Mouse (Mus musculus) stomach, embryonic 15.5 days (tissue): ENCODE data around the gene Paf1. TPM values are rescaled to one million over a fixed set of nuclear protein-coding genes. Genes with fewer than 3 reads are reported as not detected.
A peak's percentile ranks its signal among the peaks of the same experiment; 100 is the strongest.
"Not testable (repeated sequence)": the region's sequence is repeated elsewhere in the genome, so short reads cannot be mapped to it uniquely, and the experiment has no call there.

Experiments used
- ATAC-seq: fragments of 200-750 bp; cut with Nextera tagmentation; 2 replicates; pipeline ENCODE4 v1.8.0; 2017; ENCODE audit warnings: low read depth, moderate number of reproducible peaks, moderate TSS enrichment; ENCODE audit not compliant: insufficient read depth, low FRiP score
- H3K27ac ChIP-seq: fragments of 300-500 bp; sonication (generic); 2 replicates; pipeline ENCODE4 v1.5.1; 2015; ENCODE audit warnings: mild to moderate bottlenecking, inconsistent platforms
- H3K27me3 ChIP-seq: fragments of 300-500 bp; sonication (generic); replicated peaks from 2 replicates; pipeline ENCODE4 v1.6.1; 2015; ENCODE audit warnings: inconsistent platforms
- H3K36me3 ChIP-seq: fragments of 300-500 bp; sonication (generic); 2 replicates; pipeline ENCODE4 v1.6.1; 2015; ENCODE audit warnings: inconsistent platforms
- H3K4me1 ChIP-seq: fragments of 300-500 bp; sonication (generic); 2 replicates; pipeline ENCODE4 v1.6.1; 2015; ENCODE audit warnings: inconsistent platforms
- H3K4me2 ChIP-seq: fragments of 300-500 bp; sonication (generic); 2 replicates; pipeline ENCODE4 v1.6.1; 2015; ENCODE audit warnings: mild to moderate bottlenecking, inconsistent platforms
- H3K4me3 ChIP-seq: fragments of 300-500 bp; sonication (generic); replicated peaks from 2 replicates; pipeline ENCODE4 v1.5.1; 2015; ENCODE audit warnings: inconsistent platforms
- H3K9ac ChIP-seq: fragments of 300-500 bp; sonication (generic); 2 replicates; pipeline ENCODE4 v1.6.1; 2015; ENCODE audit warnings: inconsistent platforms
- H3K9me3 ChIP-seq: fragments of 300-500 bp; sonication (generic); 2 replicates; pipeline ENCODE4 v1.6.1; 2016; ENCODE audit warnings: inconsistent platforms
- WGBS: fragments of 180-500 bp; shearing (Covaris S2); methylation state at CpG from one replicate; pipeline ENCODE4 v1.1.7; 2015; 5-methylcytosine and 5-hydroxymethylcytosine counted together
- polyA plus RNA-seq: library from polyadenylated mRNA; unstranded; fragments of >200 nt; fragmentation: Nextera tagmentation; extraction: Ambion mirVana; gene quantifications from 2 replicates; pipeline ENCODE4 v1.2.1, GENCODE M21; 2015

The Paf1 gene
- polyA plus RNA-seq, 1 experiment from 2014 or later: 76.5 TPM

GRCm38 (mm10) chr7:28380237-28381016 is 12.3 kb upstream of the Paf1 start, which contains the start of gene Zfp36:
Zfp36 (minus strand) TSS chr7:28380253.
- peaks cover 55% of the 10 kb centered on the region for H3K4me1 ChIP-seq
- H3K9me3 ChIP-seq: no peaks in the 10 kb centered on the region
- ATAC-seq: no peak
- peaks cover 10% of the 10 kb centered on the region for H3K36me3 ChIP-seq
- H3K27me3 ChIP-seq: no peaks in the 10 kb centered on the region
- H3K27ac ChIP-seq: peak within 1 kb of the TSS; percentile 100
- peak within 1 kb of the TSS; percentile 74 for H3K4me3 ChIP-seq
- peak within 1 kb of the TSS; percentile 89; the same call in 1 of the 2 replicates for H3K9ac ChIP-seq
- H3K4me2 ChIP-seq: peak within 1 kb of the TSS; percentile 82
- WGBS: 40% methylated on average over 17 of the region's 17 CpGs

DNA sequence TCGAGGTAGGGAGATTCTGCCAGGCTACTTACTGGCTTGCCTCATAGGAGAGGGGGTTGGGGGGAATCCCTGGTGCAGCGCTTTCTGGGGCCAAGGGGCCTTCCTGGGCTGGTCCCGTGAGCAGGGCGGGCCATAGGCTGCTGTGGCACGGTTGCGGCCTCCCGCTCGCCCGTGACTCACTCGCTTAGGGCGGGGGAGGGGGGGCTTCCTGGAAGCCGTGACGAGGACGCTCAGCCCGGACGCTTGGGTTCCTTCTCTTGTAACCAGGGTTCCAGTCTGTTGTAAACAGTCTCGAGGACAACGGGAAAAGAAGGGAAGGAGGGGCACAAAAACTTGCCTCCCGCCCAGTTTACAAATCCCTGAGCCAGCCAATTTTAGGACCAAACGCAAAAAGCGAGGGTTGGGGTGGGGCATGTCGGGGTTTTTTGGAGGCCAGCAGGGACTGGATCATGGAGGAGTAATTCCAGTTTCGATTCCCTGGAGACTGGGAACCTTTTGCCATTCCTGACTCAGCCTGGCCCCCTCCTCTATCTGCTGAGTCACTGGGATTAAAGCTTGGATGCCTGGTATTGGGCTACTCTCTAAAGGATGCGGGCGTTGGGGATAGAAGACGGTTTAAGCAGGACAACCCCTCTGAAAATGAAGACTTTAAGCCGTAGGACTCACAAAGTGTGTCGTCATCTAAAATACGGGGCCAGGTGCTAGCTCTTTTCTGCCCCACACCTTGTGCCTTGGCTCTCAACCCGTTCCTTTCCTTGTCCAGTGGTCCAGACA is 11.5 kb upstream of the Paf1 start:
- peak overlapping the region; percentile 41 for H3K4me3 ChIP-seq
- H3K9ac ChIP-seq: peak overlapping the region; percentile 32; the same call in 1 of the 2 replicates
- H3K36me3 ChIP-seq: peaks cover 13% of the 10 kb centered on the region
- peaks cover 57% of the 10 kb centered on the region for H3K4me1 ChIP-seq
- H3K4me2 ChIP-seq: peak overlapping the region; percentile 70
- 2% methylated on average over 30 of the region's 30 CpGs for WGBS
- H3K27ac ChIP-seq: peak overlapping the region; percentile 100
- peak; percentile 25 for ATAC-seq
- H3K9me3 ChIP-seq: no peaks in the 10 kb centered on the region
- no peaks in the 10 kb centered on the region for H3K27me3 ChIP-seq

DNA sequence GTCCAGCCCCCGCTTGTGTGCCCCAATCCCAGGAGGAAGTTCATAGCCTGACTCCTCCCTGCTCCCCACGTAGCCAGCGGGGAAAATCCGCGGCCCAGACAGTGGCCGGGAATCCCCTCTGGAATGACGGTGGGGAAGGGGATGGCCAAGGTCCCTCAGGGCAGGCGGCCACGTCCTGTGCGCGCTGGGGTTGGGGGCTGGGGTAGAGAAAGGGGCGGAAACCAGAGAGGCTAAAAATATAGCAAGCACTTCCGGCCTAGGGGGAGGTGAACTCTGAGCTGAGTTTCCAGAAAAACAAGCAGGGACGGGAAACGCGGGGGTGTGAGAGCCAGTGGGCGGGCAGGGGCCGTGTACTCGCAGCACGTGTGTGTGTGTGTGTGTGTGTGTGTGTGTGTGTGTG is 10.8 kb upstream of the Paf1 start:
- Histone ChIP-seq H3K27ac (peak overlapping the region; percentile 100), H3K9ac (peak overlapping the region; percentile 32; the same call in 1 of the 2 replicates), H3K4me1 (peaks cover 54% of the 10 kb centered on the region), H3K4me3 (peak overlapping the region; percentile 41), H3K9me3 (no peaks in the 10 kb centered on the region), H3K4me2 (peak overlapping the region; percentile 70), H3K27me3 (no peaks in the 10 kb centered on the region), H3K36me3 (peaks cover 13% of the 10 kb centered on the region)
- WGBS: under 1% methylated on average over 20 of the region's 20 CpGs
- ATAC-seq: peak; percentile 63

DNA sequence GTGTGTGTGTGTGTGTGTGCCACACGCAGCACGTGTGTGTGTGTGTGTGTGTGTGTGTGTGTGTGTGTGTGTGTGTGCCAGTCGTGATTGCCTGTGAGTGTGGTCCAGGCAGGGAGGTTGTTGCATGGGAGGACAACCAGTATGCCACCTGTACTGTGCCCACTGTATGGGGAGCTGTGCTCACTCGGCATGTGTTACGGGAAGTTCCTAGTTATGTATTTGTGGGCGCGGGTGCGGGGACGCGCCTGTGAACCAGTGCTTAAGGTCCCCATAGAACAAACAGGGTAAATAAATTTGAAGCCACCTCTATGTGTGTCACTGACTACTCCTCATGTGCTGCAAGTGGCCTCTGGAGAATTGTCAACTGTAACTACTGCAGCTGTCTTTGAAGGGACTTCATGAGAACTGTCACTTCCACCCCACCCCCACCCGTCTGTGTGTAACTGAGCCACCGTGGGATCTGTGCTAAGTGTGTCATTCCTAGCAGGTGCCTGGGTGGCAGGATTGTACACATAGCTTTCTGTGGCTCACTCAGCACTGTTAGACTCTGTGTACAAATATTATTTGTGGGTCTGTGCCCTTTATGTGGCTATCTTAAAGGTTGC is 10.3 kb upstream of the Paf1 start:
- no peaks in the 10 kb centered on the region for H3K9me3 ChIP-seq
- H3K27me3 ChIP-seq: no peaks in the 10 kb centered on the region
- H3K27ac ChIP-seq: peak overlapping the region; percentile 100
- peak overlapping the region; percentile 41; the same call in 1 of the 2 replicates for H3K4me3 ChIP-seq
- H3K4me1 ChIP-seq: peaks cover 49% of the 10 kb centered on the region
- H3K36me3 ChIP-seq: peaks cover 10% of the 10 kb centered on the region
- H3K9ac ChIP-seq: no peak overlapping the region
- peak overlapping the region; percentile 70 for H3K4me2 ChIP-seq
- 30% methylated on average over 12 of the region's 12 CpGs for WGBS
- peak; percentile 4; the same call in 1 of the 2 replicates for ATAC-seq

DNA sequence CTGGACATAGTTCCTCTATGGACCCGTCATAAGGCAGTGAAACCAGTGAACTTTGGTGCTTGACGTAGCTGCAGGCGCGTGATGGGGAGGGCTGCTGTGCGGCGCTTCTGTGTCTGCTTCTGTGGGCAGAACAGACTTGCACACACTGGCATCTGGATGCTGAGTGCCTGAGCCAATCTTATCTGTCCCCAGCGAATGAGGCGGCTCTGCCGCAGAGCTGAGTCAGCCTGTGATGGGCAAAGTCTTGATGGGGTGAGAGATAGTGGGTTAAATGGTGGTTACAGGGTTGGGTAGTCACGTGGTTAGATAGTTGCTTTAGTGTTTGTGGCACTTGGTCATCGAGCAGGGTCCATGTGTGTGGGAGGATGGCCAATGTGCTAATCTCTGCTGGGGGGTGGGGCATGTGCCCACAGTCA is 9.8 kb upstream of the Paf1 start:
- Histone ChIP-seq H3K4me1 (peaks cover 44% of the 10 kb centered on the region), H3K4me3 (no peak overlapping the region; the same call in 1 of the 2 replicates), H3K27me3 (no peaks in the 10 kb centered on the region), H3K36me3 (peaks cover 7% of the 10 kb centered on the region; the same call in 1 of the 2 replicates), H3K9ac (no peak overlapping the region), H3K27ac (peak overlapping the region; percentile 100), H3K4me2 (peak overlapping the region; percentile 70), H3K9me3 (no peaks in the 10 kb centered on the region)
- WGBS: 48% methylated on average over 11 of the region's 11 CpGs
- peak; percentile 12 for ATAC-seq

DNA sequence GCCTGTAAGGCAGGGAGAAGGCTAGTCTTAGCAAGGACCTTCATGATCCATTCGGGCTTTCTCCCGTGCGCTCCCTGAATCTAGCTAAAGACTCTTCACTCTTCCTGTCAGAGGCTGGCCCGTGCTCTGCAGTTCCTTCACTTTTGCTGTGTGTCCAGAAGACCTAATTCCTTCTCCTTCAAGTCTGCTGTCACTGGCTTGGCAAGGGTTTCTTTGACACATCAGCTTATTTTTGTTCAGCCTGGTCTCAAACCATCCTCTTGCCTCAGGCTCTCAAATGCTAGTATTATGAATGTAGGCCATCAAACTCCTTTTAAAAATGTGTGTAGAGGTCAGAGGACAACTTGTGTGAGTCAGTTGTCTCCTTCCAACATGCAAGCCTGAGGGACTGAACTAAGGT is 9.1 kb upstream of the Paf1 start:
- H3K36me3 ChIP-seq: peaks cover 10% of the 10 kb centered on the region; the same call in 1 of the 2 replicates
- H3K9ac ChIP-seq: no peak overlapping the region
- no peak overlapping the region for H3K4me2 ChIP-seq

GRCm38 (mm10) chr7:28384162-28384561 is 8.6 kb upstream of the Paf1 start:
- H3K27me3 ChIP-seq: no peaks in the 10 kb centered on the region
- no peak for ATAC-seq
- peaks cover 15% of the 10 kb centered on the region for H3K36me3 ChIP-seq
- 84% methylated on average over 6 of the region's 6 CpGs for WGBS
- H3K4me2 ChIP-seq: no peak overlapping the region
- no peaks in the 10 kb centered on the region for H3K9me3 ChIP-seq
- H3K4me3 ChIP-seq: no peak overlapping the region
- peaks cover 41% of the 10 kb centered on the region for H3K4me1 ChIP-seq
- no peak overlapping the region for H3K9ac ChIP-seq
- H3K27ac ChIP-seq: no peak overlapping the region

More for the DNA sequence above, 9.1 kb upstream of the Paf1 start:
- ATAC-seq: no peak
- H3K9me3 ChIP-seq: no peaks in the 10 kb centered on the region
- WGBS: 69% methylated on average over 4 of the region's 4 CpGs
- H3K27me3 ChIP-seq: no peaks in the 10 kb centered on the region
- peaks cover 41% of the 10 kb centered on the region for H3K4me1 ChIP-seq
- no peak overlapping the region for H3K4me3 ChIP-seq
- peak overlapping the region; percentile 100 for H3K27ac ChIP-seq

GRCm38 (mm10) chr7:28385196-28385595 is 7.6 kb upstream of the Paf1 start:
- peak overlapping the region; percentile 64; the same call in 1 of the 2 replicates for H3K27ac ChIP-seq
- peaks cover 35% of the 10 kb centered on the region for H3K4me1 ChIP-seq
- H3K9ac ChIP-seq: no peak overlapping the region
- ATAC-seq: no peak
- peaks cover 23% of the 10 kb centered on the region for H3K36me3 ChIP-seq
- 90% methylated on average over 9 of the region's 9 CpGs for WGBS
- no peak overlapping the region for H3K4me3 ChIP-seq
- H3K27me3 ChIP-seq: no peaks in the 10 kb centered on the region
- H3K9me3 ChIP-seq: no peaks in the 10 kb centered on the region
- no peak overlapping the region for H3K4me2 ChIP-seq

DNA sequence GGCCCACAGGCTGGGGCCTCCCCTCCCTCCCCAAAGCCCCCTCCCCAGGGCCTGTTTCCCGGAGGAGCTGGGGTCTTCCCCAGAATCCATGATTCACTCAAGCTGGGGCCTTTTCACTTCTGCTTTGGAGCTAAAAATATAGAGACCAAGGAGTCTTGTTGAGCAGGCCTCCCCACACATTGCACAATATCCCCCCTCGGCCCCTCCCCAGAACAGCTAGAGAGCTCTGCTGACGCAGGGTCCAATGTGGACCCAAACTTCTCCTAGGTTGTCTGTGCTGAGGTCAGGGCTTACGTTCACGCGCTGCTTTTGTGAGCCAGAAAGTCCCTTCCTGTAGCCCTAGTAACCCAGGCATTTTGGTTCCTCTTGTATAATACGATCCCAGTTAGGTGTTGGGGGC is 6.7 kb upstream of the Paf1 start:
- Histone ChIP-seq H3K9ac (no peak overlapping the region), H3K4me3 (no peak overlapping the region), H3K9me3 (no peaks in the 10 kb centered on the region), H3K27me3 (no peaks in the 10 kb centered on the region), H3K4me1 (peaks cover 27% of the 10 kb centered on the region), H3K36me3 (peaks cover 28% of the 10 kb centered on the region), H3K4me2 (no peak overlapping the region), H3K27ac (peak overlapping the region; percentile 64)
- no peak for ATAC-seq
- WGBS: 73% methylated on average over 7 of the region's 7 CpGs

DNA sequence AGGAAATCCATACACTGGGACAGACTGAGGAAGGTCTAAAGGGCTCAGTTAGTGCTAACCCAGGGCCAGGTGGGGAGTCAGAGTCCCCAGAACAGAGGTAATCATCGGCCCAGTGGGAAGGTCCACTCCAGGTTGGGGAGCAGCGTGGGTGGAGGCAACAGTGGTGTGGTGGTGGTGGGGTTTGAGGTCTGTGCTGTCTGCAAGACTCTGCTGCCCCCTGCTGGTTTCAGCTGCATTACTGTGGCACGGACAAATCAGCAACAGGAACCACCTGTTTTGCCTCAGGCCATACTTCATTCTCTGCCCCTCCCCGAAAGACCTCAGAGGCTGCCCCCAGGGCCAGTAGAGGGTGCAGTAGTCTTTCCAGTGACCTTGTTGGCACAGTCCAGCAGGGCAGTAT is 6.3 kb upstream of the Paf1 start:
- ATAC-seq: peak; percentile 41
- Histone ChIP-seq H3K27me3 (no peaks in the 10 kb centered on the region), H3K9ac (no peak overlapping the region), H3K9me3 (no peaks in the 10 kb centered on the region), H3K4me2 (no peak overlapping the region), H3K4me1 (peaks cover 26% of the 10 kb centered on the region), H3K36me3 (peaks cover 28% of the 10 kb centered on the region), H3K4me3 (no peak overlapping the region), H3K27ac (peak overlapping the region; percentile 64)
- WGBS: 4% methylated on average over 4 of the region's 4 CpGs

- H3K9me3 ChIP-seq, H3K9ac ChIP-seq, H3K4me3 ChIP-seq, H3K27ac ChIP-seq, ATAC-seq, H3K27me3 ChIP-seq, H3K4me2 ChIP-seq: not testable (repeated sequence)
- peaks cover 28% of the 10 kb centered on the region for H3K36me3 ChIP-seq
- WGBS: 78% methylated on average over 6 of the region's 6 CpGs
- H3K4me1 ChIP-seq: peaks cover 26% of the 10 kb centered on the region
These were observed 5.9 kb upstream of the Paf1 start for GRCm38 (mm10) chr7:28386877-28387276.
